Mouse (Mus musculus): Measurements from ENCODE around the gene Atg10. TPM values are rescaled to one million over a fixed set of nuclear protein-coding genes. Genes with fewer than 3 reads are reported as not detected.
"Not testable (repeated sequence)": the region's sequence is repeated elsewhere in the genome, so short reads cannot be mapped to it uniquely, and the experiment has no call there.

The Atg10 gene
- 10 to 100 TPM; 28.3 to 32.7 (median 28.8) TPM for total RNA-seq (2022)

GRCm38 (mm10) chr13:91223587-91224437 lies at the start of gene Atg10:
Atg10 (minus strand) TSS chr13:91223968.
- DNase-seq (ENCODE audit: low spot score): peak; percentile 90

DNA sequence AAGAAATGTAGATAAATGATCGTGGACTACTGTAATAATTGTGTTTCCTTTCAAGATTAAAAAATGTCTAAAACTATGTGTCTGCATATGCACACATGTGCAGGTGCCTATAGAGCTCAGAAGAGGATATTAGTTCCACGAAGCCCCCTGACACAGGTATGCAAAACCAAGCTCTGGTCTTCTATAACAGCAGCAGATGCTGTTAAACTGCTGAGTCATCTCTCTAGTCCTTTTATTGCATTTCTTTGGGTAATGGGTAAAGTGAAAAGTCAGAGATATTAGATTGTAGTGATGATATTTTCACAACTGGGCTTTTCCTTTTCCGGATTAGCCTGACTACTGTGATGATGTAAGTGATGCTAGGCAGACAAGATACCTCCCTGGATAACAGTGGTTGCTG lies 28.6 kb upstream of the Atg10 start:
- no peak for DNase-seq (ENCODE audit: low spot score)

GRCm38 (mm10) chr13:91251636-91252035 lies 27.9 kb upstream of the Atg10 start:
- DNase-seq (ENCODE audit: low spot score): no peak

GRCm38 (mm10) chr13:91250050-91250449 lies 26.3 kb upstream of the Atg10 start:
- DNase-seq (ENCODE audit: low spot score): not testable (repeated sequence)

- DNase-seq (ENCODE audit: low spot score): no peak
Observed at GRCm38 (mm10) chr13:91246472-91246871, 22.7 kb upstream of the Atg10 start.

DNA sequence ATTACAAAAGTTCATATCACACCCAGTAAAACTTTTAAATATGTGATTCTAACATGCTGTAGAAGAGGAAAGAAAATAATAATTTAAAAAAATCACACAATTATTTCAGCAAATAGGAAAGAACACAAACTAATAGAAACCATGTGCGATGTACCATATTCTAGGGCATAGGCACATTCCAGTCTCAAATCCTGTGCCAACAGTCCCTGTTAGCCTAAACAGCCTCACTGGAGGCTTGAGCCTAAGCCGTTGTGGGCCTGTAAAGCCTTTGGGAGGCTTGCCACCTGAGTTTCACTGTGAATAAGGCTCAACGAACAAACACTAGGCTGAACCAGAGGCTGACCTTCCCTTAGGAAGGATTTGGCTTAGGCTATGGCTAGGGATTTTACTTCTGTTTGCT lies 14.2 kb upstream of the Atg10 start:
- no peak for DNase-seq (ENCODE audit: low spot score)

GRCm38 (mm10) chr13:91236884-91237283 lies 13.1 kb upstream of the Atg10 start:
- DNase-seq (ENCODE audit: low spot score): no peak

DNA sequence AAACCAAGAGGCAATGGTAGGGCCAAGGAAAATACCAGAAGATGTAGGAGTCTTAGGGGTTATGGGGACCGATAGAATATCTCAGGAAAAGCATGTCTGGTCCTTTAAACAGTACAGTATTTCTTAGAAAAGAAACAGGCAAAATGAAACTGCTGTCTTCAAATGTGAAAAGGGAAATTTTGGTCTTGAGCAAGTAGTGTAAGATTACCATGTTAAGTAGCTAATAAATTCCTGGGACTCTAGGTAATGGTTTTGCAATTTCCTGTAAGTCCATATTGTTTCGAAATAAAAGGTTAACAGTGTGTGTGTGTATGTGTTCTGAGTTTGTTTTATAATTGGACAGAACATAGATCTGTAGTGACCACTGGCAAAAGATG lies 658 bp upstream of the Atg10 start:
- DNase-seq (ENCODE audit: low spot score): peak; percentile 15

- peak; percentile 6 for DNase-seq (ENCODE audit: low spot score)
Observed at GRCm38 (mm10) chr13:91223063-91223462, 705 bp downstream of the Atg10 start.

- DNase-seq (ENCODE audit: low spot score): no peak
Observed at GRCm38 (mm10) chr13:91221696-91222095, 2.1 kb downstream of the Atg10 start.

DNA sequence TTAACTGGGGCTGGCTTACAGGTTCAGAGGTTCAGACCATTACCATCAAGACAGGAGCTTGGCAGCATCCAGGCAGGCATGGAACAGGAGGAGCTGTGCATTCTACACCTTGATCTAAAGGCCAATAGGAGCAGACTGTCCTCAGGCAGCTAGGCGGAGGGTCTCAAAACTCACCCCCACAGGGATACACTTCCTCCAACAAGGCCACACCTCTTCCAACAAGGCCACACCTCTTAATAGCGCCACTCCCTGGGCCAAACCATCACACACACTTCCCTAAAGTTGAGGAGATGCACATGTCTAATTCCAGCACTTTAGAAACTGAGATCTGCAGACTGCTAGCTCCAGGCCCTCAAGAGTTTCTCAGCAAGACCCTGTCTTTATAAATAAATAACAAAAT lies 6.1 kb downstream of the Atg10 start:
- DNase-seq (ENCODE audit: low spot score): no peak

GRCm38 (mm10) chr13:91216656-91217205 lies 7.0 kb downstream of the Atg10 start:
- no peak for DNase-seq (ENCODE audit: low spot score)

DNA sequence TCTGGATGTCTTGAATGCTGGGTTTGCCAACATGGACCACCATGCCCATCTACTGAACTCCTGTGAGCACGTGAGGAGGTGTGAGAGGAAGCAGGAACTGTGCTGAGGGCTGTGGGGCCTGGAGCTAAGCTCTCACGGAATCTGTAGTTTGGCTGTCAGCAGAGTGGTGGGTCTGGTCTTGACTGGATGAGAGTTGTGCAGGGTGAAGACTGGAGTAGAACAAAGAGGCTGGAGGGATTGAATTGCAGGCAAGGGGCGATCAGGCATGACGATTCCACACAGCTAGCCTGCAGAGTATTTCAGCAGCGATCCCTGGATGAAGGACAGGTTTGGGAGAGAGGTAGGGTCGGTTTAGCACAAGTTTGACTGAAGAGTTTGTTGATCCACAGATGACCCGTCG lies 10.8 kb downstream of the Atg10 start:
- no peak for DNase-seq (ENCODE audit: low spot score)

DNA sequence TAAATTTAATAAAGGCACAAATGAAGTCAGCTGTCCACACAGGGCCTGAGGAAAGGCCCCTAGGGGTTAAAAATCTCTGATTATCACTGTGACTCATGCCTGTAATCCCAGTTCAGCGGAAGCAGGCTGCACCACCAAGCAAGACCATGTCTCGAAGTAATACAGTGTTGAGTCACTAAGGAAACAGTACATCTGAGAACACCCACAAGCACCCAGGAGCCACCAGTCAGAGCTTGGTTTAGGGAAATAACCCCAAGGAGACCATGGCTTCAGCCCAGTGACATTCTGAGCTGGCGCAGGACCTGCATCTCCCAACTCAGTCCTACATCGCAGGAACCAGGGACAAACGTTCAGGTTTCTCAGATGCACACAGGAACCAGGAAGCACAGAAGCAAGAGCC lies 17.5 kb downstream of the Atg10 start:
- peak; percentile 30 for DNase-seq (ENCODE audit: low spot score)

GRCm38 (mm10) chr13:91202564-91202963 lies 21.2 kb downstream of the Atg10 start:
- DNase-seq (ENCODE audit: low spot score): no peak

GRCm38 (mm10) chr13:91187378-91188234 lies 36.2 kb downstream of the Atg10 start:
- DNase-seq (ENCODE audit: low spot score): no peak

DNA sequence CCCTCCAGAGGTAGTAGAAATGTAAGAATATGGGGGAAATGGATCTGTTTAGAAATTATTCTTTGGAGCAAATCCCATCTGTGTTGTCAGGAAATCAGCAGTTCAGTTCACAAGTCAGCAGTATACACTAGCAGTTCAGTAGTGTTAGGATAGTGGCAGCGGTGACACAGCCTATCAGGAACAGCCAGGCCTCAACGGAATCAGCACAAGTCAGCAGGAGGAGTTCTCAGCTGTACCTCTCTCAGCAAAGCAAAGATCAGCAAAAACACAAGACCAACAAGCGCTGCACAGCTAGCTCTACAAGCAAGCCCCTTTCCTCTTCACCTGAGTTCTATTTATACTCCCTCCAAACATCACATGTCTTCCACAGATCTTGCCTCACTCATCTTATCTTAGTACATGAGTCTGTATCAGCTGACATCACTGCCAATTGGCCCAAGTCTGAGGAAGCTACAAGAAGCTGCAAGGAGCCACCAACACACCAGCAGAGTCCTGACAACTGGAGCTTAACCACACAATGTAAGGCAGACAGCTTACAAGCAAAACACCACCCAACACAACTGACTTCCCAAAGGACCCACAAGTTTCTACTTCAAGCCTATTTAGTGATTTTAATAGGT lies 38.4 kb downstream of the Atg10 start:
- no peak for DNase-seq (ENCODE audit: low spot score)

- DNase-seq (ENCODE audit: low spot score): no peak
Observed at GRCm38 (mm10) chr13:91184226-91184625, 39.5 kb downstream of the Atg10 start.

DNA sequence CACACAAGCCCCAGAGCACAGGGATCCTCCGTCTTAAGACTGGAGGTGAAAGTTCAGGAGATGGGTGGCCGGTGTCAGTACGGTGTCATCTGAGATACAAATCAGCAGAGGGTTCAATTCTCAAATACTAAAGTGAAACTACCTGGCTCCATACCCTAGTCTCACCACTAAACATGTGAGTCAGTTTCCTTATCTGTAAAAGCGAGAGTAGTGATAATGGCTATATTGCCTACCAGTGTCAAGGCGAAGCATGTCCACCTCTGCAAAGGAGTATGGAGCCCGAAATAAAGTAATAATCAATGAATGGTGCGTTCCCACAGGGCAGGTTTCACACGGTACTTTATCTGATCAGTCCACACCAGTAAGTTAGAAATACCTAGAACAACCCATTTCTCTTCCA lies 43.4 kb downstream of the Atg10 start:
- no peak for DNase-seq (ENCODE audit: low spot score)

- no peak for DNase-seq (ENCODE audit: low spot score)
Observed at GRCm38 (mm10) chr13:91179174-91179899, 44.4 kb downstream of the Atg10 start.

DNA sequence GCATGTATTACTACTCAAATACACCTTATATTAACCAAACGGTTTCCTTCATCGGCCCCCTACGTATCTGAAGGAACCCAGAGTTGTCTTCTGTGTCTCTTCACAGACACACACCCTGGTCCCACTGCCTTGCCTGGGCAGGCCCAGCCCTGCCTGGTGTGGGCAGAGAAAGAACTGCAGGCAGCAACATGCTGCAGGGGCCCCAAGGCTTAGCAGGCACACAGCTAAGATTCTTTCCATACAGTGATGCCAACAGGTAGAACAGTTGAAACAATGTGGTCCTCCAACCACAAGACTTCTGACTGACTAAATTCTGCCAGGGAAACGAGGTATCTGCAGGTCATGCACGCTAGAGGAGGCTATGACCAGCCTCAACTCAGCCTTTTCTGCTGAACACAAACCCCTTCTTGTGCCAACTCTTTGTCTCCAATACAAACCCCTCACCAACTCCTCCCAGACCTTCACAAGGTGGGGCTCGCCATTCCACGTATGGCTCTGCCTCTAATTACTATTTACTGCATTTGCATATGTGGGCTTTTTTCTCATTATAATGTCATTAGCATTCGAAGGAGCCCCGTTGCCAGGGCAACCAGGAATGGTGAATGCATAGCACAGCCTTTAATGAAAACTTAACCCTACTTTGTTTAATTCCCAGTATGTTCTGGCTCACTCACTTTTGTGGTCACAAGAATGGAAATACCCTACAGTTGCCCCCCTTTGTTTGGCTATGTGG lies 45.2 kb downstream of the Atg10 start:
- no peak for DNase-seq (ENCODE audit: low spot score)
